Mouse (Mus musculus): ENCODE results near the gene Glt1d1. TPM values are rescaled to one million over a fixed set of nuclear protein-coding genes. Genes with fewer than 3 reads are reported as not detected.
"Not testable (repeated sequence)": the region's sequence is repeated elsewhere in the genome, so short reads cannot be mapped to it uniquely, and the experiment has no call there.

The Glt1d1 gene
- polyA plus RNA-seq, 1 experiment from 2014 or later: 0.08 TPM

DNA sequence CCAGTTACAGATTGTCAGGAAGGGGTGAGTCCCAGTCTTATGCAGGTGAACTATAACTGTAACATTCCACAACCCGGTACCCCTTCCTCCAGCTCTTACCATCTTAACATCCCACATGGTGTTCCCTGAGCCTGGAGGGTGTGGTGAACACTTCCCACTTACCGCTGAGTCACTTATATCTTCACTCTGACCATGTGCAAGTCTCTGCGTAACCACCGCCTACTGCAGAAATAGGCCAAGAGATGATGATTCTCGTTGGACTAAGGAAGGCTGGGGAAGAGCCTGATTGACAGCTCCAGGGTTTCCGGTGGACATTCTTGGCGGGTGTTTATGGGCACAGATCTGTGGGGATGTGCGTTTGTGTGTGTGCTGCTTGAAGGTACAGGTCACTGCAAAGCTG, 73.9 kb downstream of the Glt1d1 start:
- Histone ChIP-seq H3K4me1 (no peaks in the 10 kb centered on the region), H3K27me3 (replicated peaks) (no peaks in the 10 kb centered on the region), H3K9ac (no peak overlapping the region), H3K4me3 (no peak overlapping the region), H3K36me3 (no peaks in the 10 kb centered on the region), H3K27ac (no peak overlapping the region), H3K4me2 (no peak overlapping the region), H3K9me3 (replicated peaks) (peaks cover 32% of the 10 kb centered on the region)
- 77% methylated on average over 8 of the region's 8 CpGs for WGBS (ENCODE audit: insufficient replicate concordance)
- no peak for ATAC-seq

DNA sequence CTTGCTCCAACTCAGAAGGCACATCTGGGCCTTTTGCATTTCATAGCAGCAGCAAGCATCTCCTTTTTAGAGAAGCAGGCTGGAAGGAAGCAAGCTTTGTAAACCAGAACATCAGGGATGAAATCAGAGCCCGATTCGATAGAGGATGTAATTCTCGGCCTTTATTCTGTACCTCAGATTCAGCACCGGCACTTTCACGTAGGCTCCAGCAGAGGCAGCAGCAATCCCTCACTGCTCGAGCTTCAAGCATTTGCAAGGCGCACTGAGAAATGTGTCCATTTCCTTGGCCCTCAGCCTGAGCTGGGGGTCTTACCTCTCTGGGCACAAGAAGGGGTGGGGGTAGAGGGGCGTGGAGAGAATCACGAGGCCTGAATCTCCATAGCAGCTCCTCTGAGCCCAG, 76.1 kb downstream of the Glt1d1 start:
- peaks cover 38% of the 10 kb centered on the region for H3K9me3 ChIP-seq (replicated peaks)
- H3K9ac ChIP-seq: no peak overlapping the region
- no peaks in the 10 kb centered on the region for H3K36me3 ChIP-seq
- 59% methylated on average over 9 of the region's 9 CpGs for whole genome bisulfite sequencing (ENCODE audit: insufficient replicate concordance)
- H3K27me3 ChIP-seq (replicated peaks): no peaks in the 10 kb centered on the region
- no peak overlapping the region for H3K4me2 ChIP-seq
- H3K4me3 ChIP-seq: no peak overlapping the region
- ATAC-seq: no peak
- H3K27ac ChIP-seq: no peak overlapping the region
- no peaks in the 10 kb centered on the region for H3K4me1 ChIP-seq

DNA sequence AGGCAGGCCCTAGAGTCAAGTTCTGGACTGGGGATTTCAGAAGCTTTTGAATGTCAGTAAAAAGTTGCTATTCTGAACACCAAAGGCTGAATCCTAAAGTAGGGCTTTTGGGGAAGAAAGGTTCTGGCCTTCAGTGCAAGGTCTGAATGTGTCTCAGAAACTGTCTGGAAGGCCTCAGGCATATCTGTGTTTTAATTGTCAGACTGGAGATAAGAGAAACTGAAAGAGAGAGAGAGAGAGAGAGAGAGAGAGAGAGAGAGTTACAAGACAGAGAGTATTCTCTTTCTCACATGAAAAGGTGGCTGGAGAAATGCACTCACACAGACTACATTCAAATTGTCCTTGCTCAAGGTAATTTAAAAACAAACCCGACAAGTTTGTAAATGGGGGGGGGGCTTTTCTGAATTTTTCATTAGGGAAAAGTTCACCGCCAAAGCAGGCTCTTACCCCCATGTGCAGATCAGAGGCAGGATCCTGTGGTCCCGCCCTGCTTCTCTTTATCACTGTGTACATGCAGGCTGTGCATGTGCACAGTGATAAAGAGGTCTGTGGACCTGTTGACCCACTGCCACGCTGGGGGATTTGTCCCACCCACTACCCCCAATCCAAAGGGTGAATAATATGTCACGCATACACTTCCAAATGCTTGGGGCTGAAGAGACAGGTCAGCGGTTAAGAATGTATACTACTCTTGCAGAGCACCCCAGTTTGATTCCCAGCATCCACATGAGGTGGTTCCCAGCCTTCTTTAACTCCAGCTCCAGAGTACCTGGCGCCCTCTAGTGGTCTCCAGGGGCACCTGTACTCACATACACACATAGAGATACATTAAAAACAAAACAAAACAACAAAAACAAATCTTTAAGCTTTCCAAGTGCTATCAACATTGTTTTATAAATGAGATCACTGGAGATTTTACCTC, 83.0 kb downstream of the Glt1d1 start:
- WGBS (ENCODE audit: insufficient replicate concordance): 54% methylated on average over 7 of the region's 7 CpGs

DNA sequence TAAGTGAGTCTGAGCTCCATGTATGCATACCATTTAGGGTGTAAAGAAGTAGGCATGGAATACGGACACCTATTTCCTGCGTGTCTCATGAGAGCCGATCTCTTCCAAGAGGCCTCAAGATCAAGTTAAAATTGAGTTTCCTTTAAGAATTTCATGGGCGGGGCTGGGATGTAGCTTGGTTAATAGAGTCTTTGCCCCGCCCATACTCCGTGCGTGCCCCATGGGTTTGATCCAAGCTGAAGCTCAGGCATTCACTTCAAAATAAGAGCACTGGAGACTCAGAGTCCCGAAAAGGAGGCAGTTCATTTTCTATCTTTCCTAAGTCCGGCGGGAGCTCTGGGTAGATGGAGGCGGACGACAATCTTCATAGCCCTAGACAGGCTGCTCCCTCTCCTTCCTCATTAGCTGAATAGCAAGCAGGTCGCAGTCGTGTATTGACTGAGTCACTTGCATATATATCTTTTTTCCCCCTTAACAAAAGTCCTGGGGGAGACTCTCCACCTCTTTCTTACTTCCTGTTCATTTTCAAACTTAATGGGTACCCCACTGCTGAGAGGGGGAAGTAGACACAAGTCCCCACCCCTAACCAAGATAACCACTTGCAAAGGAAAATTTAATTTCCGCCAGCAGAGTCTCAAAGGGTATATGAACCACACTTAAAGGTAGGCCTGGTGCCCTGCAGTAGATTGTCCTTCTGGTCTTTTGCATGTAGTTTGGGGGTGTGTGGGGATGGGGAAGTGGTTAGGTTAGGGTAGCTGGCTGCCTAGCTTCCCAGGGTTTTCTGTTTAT, 88.7 kb downstream of the Glt1d1 start:
- no peaks in the 10 kb centered on the region for H3K4me1 ChIP-seq
- H3K36me3 ChIP-seq: no peaks in the 10 kb centered on the region
- no peak overlapping the region for H3K4me3 ChIP-seq
- 30% methylated on average over 15 of the region's 15 CpGs for WGBS (ENCODE audit: insufficient replicate concordance)
- peak overlapping the region; percentile 20 for H3K4me2 ChIP-seq
- no peaks in the 10 kb centered on the region for H3K27me3 ChIP-seq (replicated peaks)
- H3K9ac ChIP-seq: no peak overlapping the region
- no peak overlapping the region for H3K27ac ChIP-seq
- no peaks in the 10 kb centered on the region for H3K9me3 ChIP-seq (replicated peaks)
- peak; percentile 72 for ATAC-seq

More for the DNA sequence above, 83.0 kb downstream of the Glt1d1 start:
- ATAC-seq: peak; percentile 86
- H3K9me3 ChIP-seq (replicated peaks): 0 out of 2 replicates have a peak, but pooled peaks cover 17% of the 10 kb centered on the region
- no peaks in the 10 kb centered on the region for H3K27me3 ChIP-seq (replicated peaks)
- H3K36me3 ChIP-seq: no peaks in the 10 kb centered on the region
- peak overlapping the region; percentile 54; the same call in 1 of the 2 replicates for H3K27ac ChIP-seq
- H3K4me3 ChIP-seq: no peak overlapping the region
- H3K4me1 ChIP-seq: no peaks in the 10 kb centered on the region
- no peak overlapping the region for H3K4me2 ChIP-seq
- H3K9ac ChIP-seq: no peak overlapping the region

DNA sequence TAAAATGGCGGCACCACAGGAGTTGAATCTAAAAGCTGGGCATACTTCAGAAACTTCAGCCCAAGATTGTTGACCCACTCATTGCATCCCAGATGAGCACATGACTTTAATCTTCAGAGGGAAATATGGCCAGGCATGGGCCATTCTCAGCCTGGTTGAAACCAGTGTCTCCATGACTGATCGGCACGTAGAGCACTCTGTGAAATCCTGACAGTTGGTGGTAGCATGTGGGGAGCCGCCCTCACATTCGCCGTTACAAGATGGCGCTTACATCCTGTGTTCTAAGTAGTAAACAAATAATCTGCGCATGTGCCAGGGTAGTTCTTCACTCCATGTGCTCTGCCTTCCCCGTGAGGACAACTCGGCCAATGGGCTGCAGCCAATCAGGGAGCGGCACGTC, 90.1 kb downstream of the Glt1d1 start:
- H3K4me3 ChIP-seq; H3K27me3 ChIP-seq (replicated peaks); H3K9me3 ChIP-seq (replicated peaks); H3K4me1 ChIP-seq; H3K36me3 ChIP-seq; H3K9ac ChIP-seq; H3K27ac ChIP-seq; H3K4me2 ChIP-seq; ATAC-seq: not testable (repeated sequence)
- 78% methylated on average over 12 of the region's 12 CpGs for WGBS (ENCODE audit: insufficient replicate concordance)

DNA sequence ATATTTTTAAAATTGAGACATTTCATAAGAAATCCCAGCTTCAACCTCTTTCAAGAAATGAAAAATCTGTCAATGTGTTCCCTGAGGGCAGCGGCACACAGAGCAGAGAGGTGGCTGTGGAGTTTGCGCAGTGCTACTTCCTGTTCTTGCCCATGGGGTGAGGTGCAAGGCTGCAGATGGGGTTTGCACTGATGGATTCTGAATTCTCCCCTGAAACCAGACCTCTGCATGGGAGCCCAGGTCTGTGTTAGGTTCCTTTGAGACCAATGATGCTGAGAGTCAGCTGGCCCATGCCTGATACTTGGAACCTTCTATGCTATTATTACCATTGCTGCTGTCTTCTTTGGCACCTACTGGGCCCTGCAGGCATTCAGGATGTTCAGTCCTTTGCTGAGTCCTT, 98.3 kb downstream of the Glt1d1 start:
- ATAC-seq: no peak
- WGBS (ENCODE audit: insufficient replicate concordance): 84% methylated on average over 2 of the region's 2 CpGs
- H3K27ac ChIP-seq: no peak overlapping the region

DNA sequence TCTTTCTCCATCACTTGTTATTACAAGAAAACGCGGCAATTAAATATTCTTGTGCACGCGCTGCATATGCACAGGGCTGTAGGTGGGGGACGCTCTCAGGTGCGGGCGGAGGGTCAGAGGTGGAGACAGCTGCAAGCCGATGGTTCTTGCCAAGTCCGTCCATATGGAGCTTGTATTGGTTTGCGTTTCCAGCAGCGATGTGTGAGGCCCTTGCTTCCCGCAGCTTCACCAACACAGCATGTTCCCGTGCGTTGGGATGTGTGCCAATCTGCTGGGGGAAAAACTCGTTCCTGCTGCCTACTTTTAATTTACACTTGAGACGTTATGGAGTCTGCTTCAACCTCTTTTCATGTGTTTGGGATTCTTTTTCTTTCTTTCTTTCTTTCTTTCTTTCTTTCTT, 109.3 kb downstream of the Glt1d1 start:
- no peak overlapping the region for H3K9ac ChIP-seq
- no peak overlapping the region for H3K4me2 ChIP-seq
- no peak for ATAC-seq
- no peaks in the 10 kb centered on the region for H3K27me3 ChIP-seq (replicated peaks)
- H3K36me3 ChIP-seq: no peaks in the 10 kb centered on the region
- no peaks in the 10 kb centered on the region for H3K4me1 ChIP-seq
- no peak overlapping the region for H3K4me3 ChIP-seq
- 84% methylated on average over 16 of the region's 16 CpGs for WGBS (ENCODE audit: insufficient replicate concordance)
- H3K9me3 ChIP-seq (replicated peaks): peaks cover 10% of the 10 kb centered on the region; the same call in 1 of the 2 replicates
- H3K27ac ChIP-seq: no peak overlapping the region

More for the DNA sequence above, 98.3 kb downstream of the Glt1d1 start:
- Histone ChIP-seq H3K27me3 (replicated peaks) (no peaks in the 10 kb centered on the region), H3K9ac (no peak overlapping the region), H3K9me3 (replicated peaks) (no peaks in the 10 kb centered on the region; the same call in 1 of the 2 replicates), H3K4me1 (no peaks in the 10 kb centered on the region), H3K4me2 (no peak overlapping the region), H3K36me3 (no peaks in the 10 kb centered on the region), H3K4me3 (no peak overlapping the region)

DNA sequence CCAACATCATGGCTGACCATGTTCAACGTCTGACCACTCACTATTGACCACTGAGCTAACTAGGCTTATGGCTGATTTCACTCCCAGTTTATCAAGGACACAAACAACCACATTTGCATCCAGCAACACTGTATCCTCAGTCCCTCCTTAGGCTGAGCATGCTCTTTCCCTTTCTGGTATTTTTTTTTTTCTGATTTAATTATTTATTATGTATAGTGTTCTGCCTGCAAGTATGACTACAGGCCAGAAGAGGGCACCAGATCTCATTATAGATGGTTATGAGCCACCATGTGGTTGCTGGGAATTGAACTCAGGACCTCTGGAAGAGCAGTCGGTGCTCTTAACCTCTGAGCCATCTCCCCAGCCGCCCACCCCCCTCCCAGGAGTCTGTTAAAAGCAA, 117.5 kb downstream of the Glt1d1 start:
- ATAC-seq; H3K4me2 ChIP-seq; H3K36me3 ChIP-seq; H3K4me3 ChIP-seq; H3K4me1 ChIP-seq; H3K27ac ChIP-seq; H3K27me3 ChIP-seq (replicated peaks); H3K9me3 ChIP-seq (replicated peaks); H3K9ac ChIP-seq: not testable (repeated sequence)
- WGBS (ENCODE audit: insufficient replicate concordance): 63% methylated on average over 3 of the region's 3 CpGs

DNA sequence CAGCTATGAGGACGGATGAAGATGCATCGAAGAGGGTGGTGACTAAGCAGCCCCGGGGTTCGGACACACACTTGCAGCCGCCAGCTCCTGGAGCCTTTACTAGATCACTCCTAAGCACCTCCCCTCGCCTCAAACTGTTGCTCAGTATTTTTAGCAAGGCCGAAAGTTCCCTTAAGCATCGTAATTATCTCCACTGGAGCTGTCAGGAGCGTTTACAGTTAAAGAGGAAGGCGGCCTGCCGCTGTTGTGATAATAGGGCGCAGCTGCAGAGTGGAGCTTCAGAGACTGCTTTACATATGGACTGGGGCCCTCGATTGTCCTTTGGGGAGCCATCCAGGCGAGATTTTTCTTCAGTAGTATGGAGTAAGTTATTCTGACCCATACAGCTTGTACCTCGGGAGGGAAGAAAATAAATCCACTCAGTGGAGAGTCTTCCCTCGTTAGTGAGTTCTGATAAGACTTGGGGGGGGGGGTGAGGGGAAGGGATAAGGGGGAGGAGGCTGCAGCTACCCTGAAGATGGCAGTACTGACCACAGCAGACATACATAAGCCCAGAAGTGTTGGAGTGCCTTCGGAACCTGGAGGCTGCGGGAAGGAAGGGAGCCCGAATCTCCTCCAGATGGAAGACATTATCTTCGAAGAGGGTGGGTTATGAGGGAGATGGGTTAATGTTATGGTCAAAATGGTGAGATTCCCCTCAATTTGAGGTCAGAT, 119.4 kb downstream of the Glt1d1 start:
- no peak for ATAC-seq
- WGBS (ENCODE audit: insufficient replicate concordance): 28% methylated on average over 20 of the region's 20 CpGs
- H3K4me3 ChIP-seq: no peak overlapping the region

DNA sequence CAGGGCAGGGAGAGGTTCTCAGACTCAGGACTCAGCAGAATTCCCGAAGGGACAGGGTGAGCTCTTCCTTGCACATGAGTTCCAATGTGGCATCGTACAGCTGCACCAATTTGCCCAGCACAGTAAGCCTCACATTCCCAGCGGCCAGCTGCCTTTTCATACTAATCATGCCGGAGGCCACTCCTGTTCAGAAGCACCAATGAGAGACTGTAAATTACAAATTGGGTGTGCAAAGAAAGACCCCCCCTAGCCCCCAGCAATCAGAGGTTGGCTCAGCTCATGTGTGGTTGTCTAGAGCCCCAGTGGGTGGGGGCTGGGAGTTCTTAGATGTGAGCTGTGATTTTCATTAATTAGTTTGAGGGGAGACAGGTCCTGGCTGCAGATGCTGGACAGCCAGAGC, 123.5 kb downstream of the Glt1d1 start:
- ATAC-seq: no peak

More for the DNA sequence above, 119.4 kb downstream of the Glt1d1 start:
- H3K4me1 ChIP-seq: no peaks in the 10 kb centered on the region
- no peaks in the 10 kb centered on the region for H3K36me3 ChIP-seq
- no peak overlapping the region for H3K9ac ChIP-seq
- no peaks in the 10 kb centered on the region for H3K27me3 ChIP-seq (replicated peaks)
- no peak overlapping the region for H3K27ac ChIP-seq
- H3K9me3 ChIP-seq (replicated peaks): peaks cover 21% of the 10 kb centered on the region
- no peak overlapping the region for H3K4me2 ChIP-seq

DNA sequence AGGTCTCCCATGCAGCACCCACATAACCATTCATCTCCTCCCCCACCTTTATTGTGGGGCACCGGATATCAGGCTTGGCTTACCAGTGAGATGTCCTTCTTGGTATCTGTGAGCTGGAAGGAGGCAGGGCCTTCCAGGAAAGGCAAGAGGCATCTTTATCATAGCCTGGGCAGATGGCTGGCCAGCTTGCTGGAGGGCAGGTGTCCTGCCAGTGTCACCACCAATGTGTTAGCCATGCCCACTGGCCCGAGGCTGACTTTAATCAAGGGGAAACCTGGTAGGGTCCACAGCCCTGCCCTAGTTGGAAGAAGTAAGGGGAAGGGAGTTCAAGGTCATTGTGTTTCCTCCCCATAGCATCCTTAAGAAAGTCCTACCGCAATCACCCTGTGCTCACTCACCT, 123.9 kb downstream of the Glt1d1 start:
- no peak overlapping the region for H3K4me2 ChIP-seq
- H3K9me3 ChIP-seq (replicated peaks): peaks cover 42% of the 10 kb centered on the region
- no peak for ATAC-seq
- H3K36me3 ChIP-seq: no peaks in the 10 kb centered on the region
- no peaks in the 10 kb centered on the region for H3K27me3 ChIP-seq (replicated peaks)
- H3K9ac ChIP-seq: no peak overlapping the region
- 69% methylated on average over 3 of the region's 3 CpGs for WGBS (ENCODE audit: insufficient replicate concordance)
- H3K4me3 ChIP-seq: no peak overlapping the region
- no peak overlapping the region for H3K27ac ChIP-seq
- H3K4me1 ChIP-seq: no peaks in the 10 kb centered on the region

More for the DNA sequence above, 123.5 kb downstream of the Glt1d1 start:
- Histone ChIP-seq H3K27ac (no peak overlapping the region), H3K4me2 (no peak overlapping the region), H3K27me3 (replicated peaks) (no peaks in the 10 kb centered on the region), H3K9me3 (replicated peaks) (peaks cover 42% of the 10 kb centered on the region), H3K4me3 (no peak overlapping the region), H3K36me3 (no peaks in the 10 kb centered on the region), H3K4me1 (no peaks in the 10 kb centered on the region), H3K9ac (no peak overlapping the region)
- 60% methylated on average over 4 of the region's 4 CpGs for WGBS (ENCODE audit: insufficient replicate concordance)
